Mouse (Mus musculus): Measurements from ENCODE around the gene Sept11.

DNA sequence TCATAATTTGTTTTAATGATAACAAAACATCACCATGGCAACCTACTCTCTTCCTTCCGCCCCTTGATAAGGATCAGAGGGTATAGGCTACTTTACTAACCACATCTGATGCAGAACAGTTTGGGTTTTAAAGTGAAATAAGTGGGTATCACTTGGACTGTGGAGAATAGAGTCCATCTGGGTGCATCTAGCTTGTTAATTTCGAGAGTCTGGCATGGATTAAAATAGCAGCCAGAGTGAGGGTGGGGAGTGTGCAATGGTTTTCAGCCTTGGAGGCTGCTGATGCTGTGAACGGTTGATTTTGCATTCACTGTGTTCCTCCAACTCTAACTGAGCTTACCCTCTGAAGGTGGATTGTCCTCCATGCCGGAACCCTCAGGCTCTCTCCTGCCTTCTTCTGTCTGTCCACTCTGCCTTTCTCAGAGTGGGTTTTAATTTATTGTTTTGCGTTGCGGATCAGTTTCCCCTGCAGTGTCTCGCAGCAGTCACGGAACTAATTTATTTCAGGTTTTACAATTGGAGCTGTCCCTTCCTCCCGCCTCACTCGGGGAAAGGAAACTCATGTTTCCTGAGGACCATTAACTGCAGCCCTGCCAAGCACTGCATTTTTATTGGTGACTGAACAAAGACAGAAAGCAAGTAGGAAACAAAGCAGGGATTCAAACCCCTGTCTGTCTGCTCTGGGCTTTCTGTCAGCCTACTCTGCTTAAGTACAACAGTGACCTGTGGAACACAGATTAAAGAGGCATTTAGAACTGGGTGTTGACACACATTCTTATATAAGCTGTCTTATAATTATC is 40.4 kb downstream of the Sept11 start:
- TF ChIP-seq MAFK (IDR thresholded peaks at IDR 0.05; ENCODE audit: insufficient read depth, low read depth, low read length) (no peak), CHD2 (IDR thresholded peaks at IDR 0.05; ENCODE audit: low read depth, low read length) (no peak), ZNF384 (IDR thresholded peaks at IDR 0.05; ENCODE audit: low read depth, low read length) (no peak)

Measured in ES-E14 (cell line).